Mouse (Mus musculus): ENCODE results near the gene Soga1. TPM values are rescaled to one million over a fixed set of nuclear protein-coding genes. Genes with fewer than 3 reads are reported as not detected.
A peak's percentile ranks its signal among the peaks of the same experiment; 100 is the strongest.

The Soga1 gene
- polyA plus RNA-seq, 1 experiment from 2014 or later: 9.8 TPM

DNA sequence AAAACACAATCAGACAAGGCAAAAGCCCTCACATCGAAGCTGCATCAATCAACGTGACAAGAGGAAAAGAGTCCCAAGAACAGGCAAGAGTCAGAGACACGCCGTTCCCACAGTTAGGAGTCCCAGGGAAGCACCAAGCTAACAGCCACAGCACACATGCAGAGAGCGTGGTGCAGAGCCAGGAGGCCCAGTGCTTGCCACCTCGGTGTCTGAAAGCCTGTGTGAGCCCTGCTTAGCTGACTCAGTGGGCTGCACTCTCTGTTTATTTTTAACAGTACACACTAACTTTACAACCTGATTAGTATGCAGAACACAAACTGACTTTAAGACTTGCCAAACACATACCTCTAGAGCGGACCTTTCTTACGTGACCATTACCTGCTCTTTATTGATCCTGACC lies 25.4 kb upstream of the Soga1 start:
- peaks cover 2% of the 10 kb centered on the region; the same call in 1 of the 2 replicates for H3K36me3 ChIP-seq (ENCODE audit: control insufficient read depth, insufficient read depth, low read length)

DNA sequence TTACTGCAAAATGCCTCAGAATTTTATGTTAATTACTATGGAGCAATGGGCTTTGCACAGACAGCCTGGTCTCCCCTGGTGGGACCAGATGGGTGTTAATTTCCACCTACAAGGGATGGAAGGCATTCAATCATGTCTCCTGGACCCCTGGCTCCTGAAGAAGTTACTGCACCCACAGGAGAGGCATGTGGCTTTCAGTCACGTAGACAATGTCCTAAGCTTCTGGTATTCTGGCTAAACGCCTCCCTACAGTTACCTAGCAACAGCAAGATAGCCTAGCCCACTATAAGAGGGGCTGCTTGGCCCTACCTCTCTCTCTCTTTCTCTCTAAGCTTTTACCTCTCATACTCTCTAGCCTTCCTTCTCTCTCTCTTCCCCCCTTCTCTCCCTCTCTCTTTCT lies 23.2 kb upstream of the Soga1 start:
- H3K9ac ChIP-seq (ENCODE audit: low read depth, low read length): no peak overlapping the region
- peaks cover 2% of the 10 kb centered on the region; the same call in 1 of the 2 replicates for H3K36me3 ChIP-seq (ENCODE audit: control insufficient read depth, insufficient read depth, low read length)
- no peaks in the 10 kb centered on the region for H3K27me3 ChIP-seq (ENCODE audit: control insufficient read depth, insufficient read depth, low read length)
- 66% methylated on average over 2 of the region's 2 CpGs for WGBS
- H3K4me3 ChIP-seq (ENCODE audit: low read depth, low read length): no peak overlapping the region
- no peak overlapping the region for H3K27ac ChIP-seq (ENCODE audit: low read depth, low read length)
- ATAC-seq (ENCODE audit: low FRiP score): no peak
- no peak overlapping the region for H3K4me2 ChIP-seq (replicated peaks; ENCODE audit: low read depth, low read length)
- H3K4me1 ChIP-seq (replicated peaks; ENCODE audit: control insufficient read depth, insufficient read depth, low read length): no peaks in the 10 kb centered on the region
- no peak for DNase-seq (ENCODE audit: low spot score)
- H3K9me3 ChIP-seq (ENCODE audit: control insufficient read depth, low read length): no peaks in the 10 kb centered on the region

More for the DNA sequence above, 25.4 kb upstream of the Soga1 start:
- Histone ChIP-seq H3K4me3 (ENCODE audit: low read depth, low read length) (no peak overlapping the region), H3K4me1 (replicated peaks; ENCODE audit: control insufficient read depth, insufficient read depth, low read length) (no peaks in the 10 kb centered on the region), H3K4me2 (replicated peaks; ENCODE audit: low read depth, low read length) (no peak overlapping the region), H3K27me3 (ENCODE audit: control insufficient read depth, insufficient read depth, low read length) (no peaks in the 10 kb centered on the region), H3K9ac (ENCODE audit: low read depth, low read length) (no peak overlapping the region), H3K9me3 (ENCODE audit: control insufficient read depth, low read length) (no peaks in the 10 kb centered on the region), H3K27ac (ENCODE audit: low read depth, low read length) (no peak overlapping the region)
- ATAC-seq (ENCODE audit: low FRiP score): no peak
- DNase-seq (ENCODE audit: low spot score): no peak
- WGBS: 83% methylated on average over 8 of the region's 8 CpGs

DNA sequence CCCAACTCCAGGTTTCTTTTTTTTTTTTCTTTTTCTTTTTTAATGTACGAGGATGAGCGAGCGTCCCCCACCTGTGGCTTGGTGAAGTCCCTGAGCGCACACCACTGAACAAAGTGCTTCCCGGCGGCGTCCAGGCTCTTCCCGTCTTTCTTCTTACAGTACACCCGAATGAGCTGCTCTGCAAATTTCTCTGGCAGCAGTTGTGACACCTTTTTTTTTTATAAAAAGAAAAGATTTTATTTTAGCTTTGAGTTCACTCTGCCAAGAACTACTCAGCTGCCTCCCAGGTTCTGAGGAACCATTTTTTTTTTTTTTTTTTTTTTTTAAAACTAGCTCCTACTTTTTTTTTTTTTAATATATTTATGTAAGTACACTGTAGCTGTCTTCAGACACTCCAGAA lies 22.6 kb upstream of the Soga1 start:
- Histone ChIP-seq H3K4me1 (replicated peaks; ENCODE audit: control insufficient read depth, insufficient read depth, low read length) (no peaks in the 10 kb centered on the region), H3K4me3 (ENCODE audit: low read depth, low read length) (no peak overlapping the region), H3K36me3 (ENCODE audit: control insufficient read depth, insufficient read depth, low read length) (peaks cover 2% of the 10 kb centered on the region; the same call in 1 of the 2 replicates), H3K9ac (ENCODE audit: low read depth, low read length) (no peak overlapping the region), H3K4me2 (replicated peaks; ENCODE audit: low read depth, low read length) (no peak overlapping the region), H3K9me3 (ENCODE audit: control insufficient read depth, low read length) (no peaks in the 10 kb centered on the region), H3K27me3 (ENCODE audit: control insufficient read depth, insufficient read depth, low read length) (no peaks in the 10 kb centered on the region), H3K27ac (ENCODE audit: low read depth, low read length) (no peak overlapping the region)
- DNase-seq (ENCODE audit: low spot score) (no peak), ATAC-seq (ENCODE audit: low FRiP score) (no peak)
- WGBS: 98% methylated on average over 9 of the region's 9 CpGs

DNA sequence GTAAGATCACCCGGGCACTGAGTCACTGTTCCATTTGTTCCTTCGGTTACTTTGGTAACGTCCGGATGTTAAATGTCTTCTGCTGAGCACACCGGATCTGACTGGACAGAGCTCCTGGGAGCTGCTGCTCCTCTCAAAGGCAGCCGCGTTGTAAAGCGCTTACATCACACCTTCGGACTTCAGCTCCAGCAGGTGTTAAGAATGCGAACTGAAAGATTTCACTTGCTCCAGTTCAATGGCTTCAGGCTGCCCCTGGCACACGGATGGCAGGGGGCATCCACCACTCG lies 21.2 kb upstream of the Soga1 start:
- whole genome bisulfite sequencing: 93% methylated on average over 12 of the region's 12 CpGs
- Histone ChIP-seq H3K36me3 (ENCODE audit: control insufficient read depth, insufficient read depth, low read length) (peaks cover 2% of the 10 kb centered on the region; the same call in 1 of the 2 replicates), H3K27me3 (ENCODE audit: control insufficient read depth, insufficient read depth, low read length) (no peaks in the 10 kb centered on the region), H3K27ac (ENCODE audit: low read depth, low read length) (no peak overlapping the region), H3K9ac (ENCODE audit: low read depth, low read length) (no peak overlapping the region), H3K9me3 (ENCODE audit: control insufficient read depth, low read length) (no peaks in the 10 kb centered on the region), H3K4me3 (ENCODE audit: low read depth, low read length) (no peak overlapping the region), H3K4me1 (replicated peaks; ENCODE audit: control insufficient read depth, insufficient read depth, low read length) (no peaks in the 10 kb centered on the region), H3K4me2 (replicated peaks; ENCODE audit: low read depth, low read length) (no peak overlapping the region)
- DNase-seq (ENCODE audit: low spot score) (no peak), ATAC-seq (ENCODE audit: low FRiP score) (no peak)

DNA sequence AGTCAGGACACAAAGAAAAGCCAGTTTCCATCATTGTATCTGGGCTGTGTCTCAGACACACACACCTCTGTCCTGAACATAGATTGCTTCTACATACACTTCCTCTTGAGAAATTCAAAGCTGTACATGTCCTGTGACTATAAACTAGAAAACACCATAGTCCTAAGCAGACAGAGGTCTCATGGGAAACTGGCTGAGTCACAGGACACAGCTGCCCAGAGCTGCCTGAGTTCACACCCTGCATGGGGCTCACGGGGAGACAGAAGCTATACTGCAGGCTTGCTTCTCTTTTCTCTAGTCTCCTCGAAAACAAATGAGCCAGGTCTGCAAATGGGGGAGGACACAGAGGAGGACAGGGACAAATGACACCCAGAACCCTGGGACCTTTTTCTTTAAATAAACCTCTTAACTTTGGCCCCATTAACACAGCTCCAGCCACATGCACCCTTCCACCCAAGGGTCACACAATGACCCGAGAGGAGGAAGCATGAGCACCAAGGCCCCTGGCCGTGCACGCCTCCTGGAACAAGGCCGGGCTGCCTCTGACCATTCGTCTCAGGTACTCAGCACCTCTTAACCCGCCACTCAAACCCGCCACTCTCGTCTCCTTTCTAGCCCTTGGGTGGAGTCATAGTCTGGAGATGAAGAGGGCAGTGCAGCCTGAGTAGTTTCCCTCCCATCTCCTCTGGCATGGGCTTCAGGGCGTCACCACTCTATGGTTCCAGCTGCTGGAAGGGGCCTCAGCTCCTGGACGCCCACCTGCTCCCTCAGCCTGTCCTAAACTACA lies 20.7 kb upstream of the Soga1 start:
- ATAC-seq (ENCODE audit: low FRiP score) (no peak), DNase-seq (ENCODE audit: low spot score) (no peak)
- Histone ChIP-seq H3K9me3 (ENCODE audit: control insufficient read depth, low read length) (no peaks in the 10 kb centered on the region), H3K4me2 (replicated peaks; ENCODE audit: low read depth, low read length) (no peak overlapping the region), H3K27me3 (ENCODE audit: control insufficient read depth, insufficient read depth, low read length) (no peaks in the 10 kb centered on the region), H3K27ac (ENCODE audit: low read depth, low read length) (no peak overlapping the region), H3K36me3 (ENCODE audit: control insufficient read depth, insufficient read depth, low read length) (peaks cover under 1% of the 10 kb centered on the region; the same call in 1 of the 2 replicates), H3K4me3 (ENCODE audit: low read depth, low read length) (no peak overlapping the region), H3K4me1 (replicated peaks; ENCODE audit: control insufficient read depth, insufficient read depth, low read length) (no peaks in the 10 kb centered on the region), H3K9ac (ENCODE audit: low read depth, low read length) (no peak overlapping the region)
- 91% methylated on average over 12 of the region's 12 CpGs for WGBS

DNA sequence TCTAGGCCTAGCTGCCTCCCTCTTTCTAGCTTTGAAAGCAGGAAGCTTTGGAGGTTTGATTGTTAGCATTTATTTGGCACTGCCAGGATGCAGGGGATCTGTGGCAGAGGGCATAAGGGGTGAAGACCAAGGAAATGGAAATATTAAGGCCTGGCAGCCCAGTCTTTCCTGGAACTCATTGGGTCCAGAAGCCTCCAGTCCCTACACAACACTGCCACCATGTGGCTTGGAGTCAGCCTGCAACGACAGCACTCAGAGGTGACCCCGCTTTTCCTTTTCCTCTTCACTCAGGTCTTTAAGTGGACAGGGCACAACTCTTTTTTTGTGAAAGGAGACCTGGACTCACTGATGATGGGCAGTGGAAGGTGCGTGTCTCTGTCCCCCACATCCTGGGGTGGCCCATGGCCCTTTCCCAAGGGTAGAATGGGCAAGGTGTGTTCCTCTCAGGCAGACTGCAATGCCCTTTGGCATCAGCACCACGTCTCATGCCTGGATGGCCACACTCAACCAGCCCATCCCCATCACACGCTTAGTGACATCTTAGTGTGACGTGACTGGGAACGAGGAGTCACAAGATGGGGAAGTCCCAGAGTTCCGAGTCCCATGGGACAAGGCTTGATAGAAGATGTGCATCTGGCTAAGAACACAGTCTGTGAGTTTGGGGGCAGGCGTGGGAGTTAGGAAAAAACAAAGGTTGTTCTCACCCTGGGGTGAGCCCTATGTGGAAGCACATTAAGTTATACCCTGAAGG lies 16.1 kb upstream of the Soga1 start:
- ATAC-seq (ENCODE audit: low FRiP score) (no peak), DNase-seq (ENCODE audit: low spot score) (peak; percentile 83)
- Histone ChIP-seq H3K4me1 (replicated peaks; ENCODE audit: control insufficient read depth, insufficient read depth, low read length) (no peaks in the 10 kb centered on the region), H3K27me3 (ENCODE audit: control insufficient read depth, insufficient read depth, low read length) (no peaks in the 10 kb centered on the region), H3K36me3 (ENCODE audit: control insufficient read depth, insufficient read depth, low read length) (no peaks in the 10 kb centered on the region), H3K4me2 (replicated peaks; ENCODE audit: low read depth, low read length) (no peak overlapping the region), H3K27ac (ENCODE audit: low read depth, low read length) (no peak overlapping the region), H3K9ac (ENCODE audit: low read depth, low read length) (no peak overlapping the region), H3K9me3 (ENCODE audit: control insufficient read depth, low read length) (no peaks in the 10 kb centered on the region), H3K4me3 (ENCODE audit: low read depth, low read length) (no peak overlapping the region)
- WGBS: 63% methylated on average over 9 of the region's 9 CpGs

DNA sequence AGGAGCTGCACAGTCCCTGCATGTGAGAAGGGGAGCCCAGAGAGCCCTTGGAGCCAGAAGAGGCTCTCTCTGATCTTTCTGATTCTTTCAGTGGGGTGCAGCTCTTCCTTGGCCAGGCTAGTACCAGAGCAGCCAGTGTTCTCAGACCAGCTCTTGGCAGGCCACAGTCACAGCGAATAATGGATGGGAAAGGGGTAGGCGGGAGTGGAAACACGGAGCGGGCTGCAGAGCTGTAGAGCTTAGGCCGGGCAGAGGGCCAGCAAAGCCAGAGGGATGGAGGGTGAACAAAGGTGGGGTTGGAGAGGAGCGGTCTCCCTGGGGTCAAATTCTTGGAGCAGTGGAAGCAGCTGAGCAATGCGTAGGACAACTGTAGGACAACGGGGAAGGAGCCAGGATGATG lies 13.0 kb upstream of the Soga1 start:
- no peaks in the 10 kb centered on the region for H3K9me3 ChIP-seq (ENCODE audit: control insufficient read depth, low read length)
- no peak overlapping the region for H3K4me2 ChIP-seq (replicated peaks; ENCODE audit: low read depth, low read length)
- no peak overlapping the region for H3K9ac ChIP-seq (ENCODE audit: low read depth, low read length)
- no peaks in the 10 kb centered on the region for H3K4me1 ChIP-seq (replicated peaks; ENCODE audit: control insufficient read depth, insufficient read depth, low read length)
- H3K4me3 ChIP-seq (ENCODE audit: low read depth, low read length): no peak overlapping the region
- WGBS: 64% methylated on average over 8 of the region's 8 CpGs
- H3K36me3 ChIP-seq (ENCODE audit: control insufficient read depth, insufficient read depth, low read length): no peaks in the 10 kb centered on the region
- DNase-seq (ENCODE audit: low spot score) (no peak), ATAC-seq (ENCODE audit: low FRiP score) (no peak)
- no peak overlapping the region for H3K27ac ChIP-seq (ENCODE audit: low read depth, low read length)
- no peaks in the 10 kb centered on the region for H3K27me3 ChIP-seq (ENCODE audit: control insufficient read depth, insufficient read depth, low read length)

DNA sequence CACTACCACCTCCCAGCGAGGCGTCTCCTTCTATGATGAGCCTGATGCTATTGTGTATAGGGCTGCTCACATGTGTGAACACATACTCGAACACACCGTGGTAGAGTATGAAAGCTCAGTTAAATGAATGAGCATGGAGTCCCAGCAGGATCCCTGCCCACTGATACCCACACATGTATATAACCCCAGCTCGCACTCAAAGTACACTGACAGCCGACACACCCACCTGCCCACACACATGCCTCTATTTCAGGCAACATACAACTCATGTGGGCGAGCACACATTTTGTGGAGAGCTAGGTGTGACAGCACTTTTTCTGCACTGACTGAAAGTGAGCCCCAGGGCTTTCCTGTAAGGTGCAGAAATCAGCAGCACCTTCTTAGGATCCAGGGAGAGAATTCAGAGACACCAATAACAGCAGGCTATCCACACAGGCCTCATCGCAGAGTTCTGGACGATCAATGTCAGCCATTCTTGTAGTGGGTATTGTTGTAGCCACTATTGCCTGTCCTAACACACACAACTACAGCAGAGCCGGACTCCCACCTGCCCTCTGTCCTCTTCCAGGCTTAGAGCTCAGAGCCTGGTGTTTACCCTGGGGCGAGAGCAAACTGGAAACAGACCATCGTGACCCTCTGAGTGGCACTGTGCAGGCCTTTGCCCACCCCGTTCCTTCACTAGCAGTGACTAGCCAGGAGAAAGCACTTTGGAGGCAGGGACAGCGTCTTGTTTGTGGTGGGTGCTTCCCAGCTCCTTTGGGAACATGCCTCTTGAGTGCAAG lies 8.7 kb upstream of the Soga1 start:
- H3K36me3 ChIP-seq (ENCODE audit: control insufficient read depth, insufficient read depth, low read length): no peaks in the 10 kb centered on the region

More for the DNA sequence above, 8.7 kb upstream of the Soga1 start:
- H3K4me2 ChIP-seq (replicated peaks; ENCODE audit: low read depth, low read length): no peak overlapping the region
- H3K4me1 ChIP-seq (replicated peaks; ENCODE audit: control insufficient read depth, insufficient read depth, low read length): no peaks in the 10 kb centered on the region
- no peak overlapping the region for H3K4me3 ChIP-seq (ENCODE audit: low read depth, low read length)
- DNase-seq (ENCODE audit: low spot score): no peak
- no peaks in the 10 kb centered on the region for H3K27me3 ChIP-seq (ENCODE audit: control insufficient read depth, insufficient read depth, low read length)
- no peak for ATAC-seq (ENCODE audit: low FRiP score)
- no peak overlapping the region for H3K27ac ChIP-seq (ENCODE audit: low read depth, low read length)
- no peak overlapping the region for H3K9ac ChIP-seq (ENCODE audit: low read depth, low read length)
- no peaks in the 10 kb centered on the region for H3K9me3 ChIP-seq (ENCODE audit: control insufficient read depth, low read length)
- 84% methylated on average over 14 of the region's 14 CpGs for WGBS
